Mouse (Mus musculus) layer of hippocampus, adult 6 months (tissue): Measurements from ENCODE around the gene AC140267.1. TPM values are rescaled to one million over a fixed set of nuclear protein-coding genes. Genes with fewer than 3 reads are reported as not detected.

Experiments
- long read RNA-seq, 2 experiments: library from polyadenylated mRNA; unstranded; transcript quantifications; one replicate each; pipeline ENCODE4 v2.0.0; 2019 to 2020
- polyA plus RNA-seq: library from polyadenylated mRNA; unstranded; fragments of <200 nt; fragmentation: Nextera tagmentation; gene quantifications from 2 replicates; pipeline ENCODE4 v1.2.3, GENCODE M21; 2021

AC140267.1 gene
- not detected in 2 replicates for polyA plus RNA-seq
- long read RNA-seq, experiment 1 = 0 reads
- long read RNA-seq, experiment 2 = 0 reads

GRCm38 (mm10) chr15:80235535-80235934 is at the start of gene AC140267.1:
Gene AC140267.1, plus strand, starts transcription at chr15:80235835.

DNA sequence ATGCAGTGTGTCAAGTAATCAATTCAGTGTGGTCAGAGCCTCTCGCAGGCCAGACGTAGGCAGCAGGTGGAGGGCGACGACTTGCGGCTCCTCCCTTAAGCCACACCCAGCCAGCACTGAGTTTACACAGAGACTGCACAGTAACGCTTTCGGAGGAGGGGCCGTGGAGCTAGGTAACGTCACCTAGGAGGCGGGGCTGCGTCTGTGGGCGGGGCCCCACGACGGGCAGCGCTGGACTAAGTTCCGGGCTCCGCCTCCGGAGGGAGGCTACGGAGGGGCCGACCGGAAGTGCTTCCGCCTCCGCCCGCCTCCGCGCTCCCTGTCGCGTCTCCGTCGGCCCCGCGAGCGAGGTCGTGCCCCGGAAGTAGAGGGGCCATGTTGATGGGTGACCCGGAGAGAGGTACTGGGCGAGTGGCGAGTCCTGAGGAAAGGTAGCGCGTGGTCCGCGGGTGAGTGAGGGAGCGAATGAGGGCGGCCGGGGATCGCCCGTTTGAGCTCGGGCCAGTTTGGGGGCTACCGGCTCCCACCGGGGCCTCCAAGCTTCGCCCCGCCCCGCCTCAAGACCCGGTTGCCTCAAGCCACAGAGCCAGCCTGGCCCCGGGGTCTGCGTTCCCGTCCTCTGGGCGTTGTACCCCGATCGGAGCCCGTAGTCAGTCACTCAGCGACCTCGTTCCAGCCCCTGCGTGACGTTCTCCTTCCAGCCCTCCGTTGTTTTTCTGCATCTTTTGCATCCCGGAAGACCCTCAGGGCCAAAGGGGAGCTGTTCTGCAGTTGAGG is 1.7 kb upstream of the AC140267.1 start, which contains the start of gene Mief1:
Gene Mief1 (plus strand): TSS at position 286 of the 777 bp plus-strand sequence.

GRCm38 (mm10) chr15:80254847-80255645 is 19.4 kb downstream of the AC140267.1 start, which contains the start of gene Atf4:
Gene Atf4, plus strand, starts transcription at chr15:80255184.

DNA sequence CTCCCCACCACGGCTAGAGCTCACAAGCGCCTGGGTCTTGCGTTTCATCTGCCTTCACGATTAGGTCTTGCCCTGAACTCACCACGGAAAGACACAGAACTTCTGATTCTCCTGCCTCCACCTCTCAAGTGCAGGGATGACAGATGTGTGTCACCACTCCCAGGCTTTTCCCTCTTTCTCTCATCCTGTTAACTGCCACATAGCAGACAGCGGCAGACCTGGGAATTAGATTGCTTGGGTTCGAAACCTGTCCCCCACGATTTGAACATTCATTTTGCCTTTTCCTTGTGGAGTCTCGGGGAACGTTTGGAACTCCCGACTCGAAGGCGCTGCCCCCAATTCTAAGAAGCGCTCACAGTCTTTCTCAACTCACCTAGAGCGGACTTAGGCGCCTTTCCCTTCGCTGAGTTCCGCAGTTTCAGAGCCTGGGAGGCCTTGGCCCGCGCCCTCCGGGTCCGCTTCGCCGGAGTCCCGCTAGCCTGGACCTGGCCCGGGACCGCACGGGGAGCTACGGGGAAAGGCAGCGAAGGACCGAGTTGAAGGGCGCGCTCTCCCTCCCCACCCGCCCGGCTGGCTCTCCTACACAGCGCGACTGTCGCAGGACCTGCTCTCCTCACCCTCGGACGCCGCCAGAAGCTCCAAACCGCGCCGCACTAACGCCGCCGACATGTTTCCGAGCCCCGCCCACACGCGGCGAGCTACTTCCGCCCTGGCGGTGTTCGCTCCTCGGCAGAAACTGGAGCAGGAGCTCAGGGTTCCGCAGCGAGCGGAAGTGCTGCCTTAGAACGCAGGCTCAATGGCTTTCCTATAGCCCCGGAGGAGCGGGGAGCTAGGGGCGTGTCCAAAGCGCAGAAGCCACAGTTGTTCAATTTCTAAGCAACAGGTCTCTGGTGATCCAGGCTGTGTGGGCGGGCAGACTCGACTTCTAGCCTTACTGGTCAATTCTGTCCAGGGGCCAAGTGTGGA is 28.3 kb downstream of the AC140267.1 start, which contains the start of gene Rps19bp1:
Gene Rps19bp1 (minus strand): TSS at position 706 of the 966 bp plus-strand sequence.

Other genes starting within 250 kb of the AC140267.1 start
- 10.5 and 15.0 TPM in 2 replicates for gene Pdgfb, start 220.9 kb upstream of the AC140267.1 start, polyA plus RNA-seq
- 117 and 139 TPM in 2 replicates for gene Syngr1, start 144.5 kb upstream of the AC140267.1 start, polyA plus RNA-seq
- 1,999 and 2,174 TPM in 2 replicates for gene Rpl3, start 144.0 kb upstream of the AC140267.1 start, polyA plus RNA-seq
- 15.9 and 16.0 TPM in 2 replicates for gene Tab1, start 102.7 kb upstream of the AC140267.1 start, polyA plus RNA-seq
- 14.6 and 15.3 TPM in 2 replicates for gene Mgat3, start 62.1 kb upstream of the AC140267.1 start, polyA plus RNA-seq
- 9.5 and 11.8 TPM in 2 replicates for gene Mief1, start 1.8 kb upstream of the AC140267.1 start, polyA plus RNA-seq
- gene Atf4, start 19.3 kb downstream of the AC140267.1 start, polyA plus RNA-seq = 53.2 and 64.6 TPM in 2 replicates
- gene Rps19bp1, start 28.5 kb downstream of the AC140267.1 start, polyA plus RNA-seq = 69.1 and 101 TPM in 2 replicates
- 1.7 and 1.9 TPM in 2 replicates for gene Cacna1i, start 51.4 kb downstream of the AC140267.1 start, polyA plus RNA-seq